Mouse (Mus musculus): ENCODE results near the gene Prx. TPM values are rescaled to one million over a fixed set of nuclear protein-coding genes. Genes with fewer than 3 reads are reported as not detected.

Prx gene
- total RNA-seq, 2 experiments from 2014 or later = 0.23 to 0.33 TPM

- no peak for DNase-seq (ENCODE audit: low spot score in 2 of 2)
Observed at GRCm38 (mm10) chr7:27520104-27520503, 21.0 kb downstream of the Prx start.

GRCm38 (mm10) chr7:27520599-27520998 is 21.5 kb downstream of the Prx start:
- DNase-seq (ENCODE audit: low spot score in 2 of 2) = no peak

GRCm38 (mm10) chr7:27522967-27523366 is 23.8 kb downstream of the Prx start, which contains the start of gene Hipk4:
Gene Hipk4 (plus strand): TSS chr7:27523267.
- no peak for DNase-seq (ENCODE audit: low spot score in 2 of 2)

GRCm38 (mm10) chr7:27523805-27524204 is 24.7 kb downstream of the Prx start:
- DNase-seq (ENCODE audit: low spot score in 2 of 2) = no peak

- DNase-seq (ENCODE audit: low spot score in 2 of 2) = peak; percentile 81 to 83
Observed at GRCm38 (mm10) chr7:27526039-27526827, 27.1 kb downstream of the Prx start.

- no peak for DNase-seq (ENCODE audit: low spot score in 2 of 2)
Observed at GRCm38 (mm10) chr7:27529070-27529469, 29.9 kb downstream of the Prx start.

- no peak for DNase-seq (ENCODE audit: low spot score in 2 of 2)
Observed at GRCm38 (mm10) chr7:27530937-27531336, 31.8 kb downstream of the Prx start.

- no peak for DNase-seq (ENCODE audit: low spot score in 2 of 2)
Observed at GRCm38 (mm10) chr7:27531707-27532106, 32.6 kb downstream of the Prx start.

- DNase-seq (ENCODE audit: low spot score in 2 of 2) = no peak
Observed at GRCm38 (mm10) chr7:27532480-27533050, 33.4 kb downstream of the Prx start.

GRCm38 (mm10) chr7:27535386-27535785 is 36.3 kb downstream of the Prx start:
- DNase-seq (ENCODE audit: low spot score in 2 of 2) = no peak

GRCm38 (mm10) chr7:27536618-27537017 is 37.5 kb downstream of the Prx start:
- DNase-seq (ENCODE audit: low spot score in 2 of 2) = no peak

- no peak for DNase-seq (ENCODE audit: low spot score in 2 of 2)
Observed at GRCm38 (mm10) chr7:27537998-27538397, 38.9 kb downstream of the Prx start.

- DNase-seq (ENCODE audit: low spot score in 2 of 2) = no peak
Observed at GRCm38 (mm10) chr7:27538797-27539196, 39.7 kb downstream of the Prx start.

GRCm38 (mm10) chr7:27540521-27540920 is 41.4 kb downstream of the Prx start:
- no peak for DNase-seq (ENCODE audit: low spot score in 2 of 2)

GRCm38 (mm10) chr7:27540935-27541334 is 41.8 kb downstream of the Prx start:
- no peak for DNase-seq (ENCODE audit: low spot score in 2 of 2)

- DNase-seq (ENCODE audit: low spot score in 2 of 2) = peak; percentile 90 to 91
Observed at GRCm38 (mm10) chr7:27541431-27541830, 42.3 kb downstream of the Prx start.

- no peak for DNase-seq (ENCODE audit: low spot score in 2 of 2)
Observed at GRCm38 (mm10) chr7:27541922-27542321, 42.8 kb downstream of the Prx start.

GRCm38 (mm10) chr7:27542392-27543033 is 43.4 kb downstream of the Prx start:
- DNase-seq (ENCODE audit: low spot score in 2 of 2) = peak; percentile 90 to 91

GRCm38 (mm10) chr7:27543065-27543464 is 43.9 kb downstream of the Prx start:
- DNase-seq (ENCODE audit: low spot score in 2 of 2) = no peak

- DNase-seq (ENCODE audit: low spot score in 2 of 2) = no peak
Observed at GRCm38 (mm10) chr7:27543851-27544250, 44.7 kb downstream of the Prx start.

GRCm38 (mm10) chr7:27544675-27545370 is 45.7 kb downstream of the Prx start:
- no peak for DNase-seq (ENCODE audit: low spot score in 2 of 2)

- no peak for DNase-seq (ENCODE audit: low spot score in 2 of 2)
Observed at GRCm38 (mm10) chr7:27549597-27549996, 50.5 kb downstream of the Prx start.

Data from left cerebral cortex, adult 18-20 months (tissue).